Mouse (Mus musculus) testis, adult 2 months (tissue): ENCODE data around the gene Prdm16. TPM values are rescaled to one million over a fixed set of nuclear protein-coding genes. Genes with fewer than 3 reads are reported as not detected.

Experiments used
- H3K27ac ChIP-seq: fragments of 200-500 bp; 2 replicates; pipeline ENCODE4 v1.5.1; 2012; ENCODE audit warnings: low read depth, low read length; ENCODE audit not compliant: control insufficient read depth, insufficient read depth
- H3K27me3 ChIP-seq: fragments of 200-500 bp; 2 replicates; pipeline ENCODE4 v1.6.1; 2012; ENCODE audit warnings: mild to moderate bottlenecking, low read length, moderate library complexity; ENCODE audit not compliant: control insufficient read depth, insufficient read depth
- H3K36me3 ChIP-seq: fragments of 200-500 bp; 2 replicates; pipeline ENCODE4 v1.6.1; 2012; ENCODE audit warnings: mild to moderate bottlenecking, low read length; ENCODE audit not compliant: control insufficient read depth, insufficient read depth
- H3K4me1 ChIP-seq: fragments of 200-500 bp; 2 replicates; pipeline ENCODE4 v1.6.1; 2012; ENCODE audit warnings: low read length; ENCODE audit not compliant: control insufficient read depth, insufficient read depth
- H3K4me3 ChIP-seq: fragments of 200-500 bp; 2 replicates; pipeline ENCODE4 v1.5.1; 2012; ENCODE audit warnings: low read depth, mild to moderate bottlenecking, low read length, moderate library complexity, mixed read lengths; ENCODE audit not compliant: control insufficient read depth
- CTCF ChIP-seq: fragments of 200-500 bp; IDR thresholded peaks from 2 replicates; pipeline ENCODE4 v1.5.1; 2012; ENCODE audit warnings: low read depth, mild to moderate bottlenecking, inconsistent platforms, low read length, moderate library complexity; ENCODE audit not compliant: control insufficient read depth, insufficient read depth, insufficient replicate concordance
- POLR2A ChIP-seq: fragments of 200-500 bp; IDR thresholded peaks from 2 replicates; pipeline ENCODE4 v1.6.1; 2012; ENCODE audit warnings: low read depth, mild to moderate bottlenecking, inconsistent platforms, low read length, moderate library complexity; ENCODE audit not compliant: control insufficient read depth
- polyA plus RNA-seq: library from polyadenylated mRNA; depleted of rRNA; stranded (reverse); fragments of >200 nt; gene quantifications from 2 replicates; pipeline ENCODE4 v1.2.3, GENCODE M21; 2012

Gene Prdm16
- polyA plus RNA-seq, 1 experiment = 3.0 TPM

DNA sequence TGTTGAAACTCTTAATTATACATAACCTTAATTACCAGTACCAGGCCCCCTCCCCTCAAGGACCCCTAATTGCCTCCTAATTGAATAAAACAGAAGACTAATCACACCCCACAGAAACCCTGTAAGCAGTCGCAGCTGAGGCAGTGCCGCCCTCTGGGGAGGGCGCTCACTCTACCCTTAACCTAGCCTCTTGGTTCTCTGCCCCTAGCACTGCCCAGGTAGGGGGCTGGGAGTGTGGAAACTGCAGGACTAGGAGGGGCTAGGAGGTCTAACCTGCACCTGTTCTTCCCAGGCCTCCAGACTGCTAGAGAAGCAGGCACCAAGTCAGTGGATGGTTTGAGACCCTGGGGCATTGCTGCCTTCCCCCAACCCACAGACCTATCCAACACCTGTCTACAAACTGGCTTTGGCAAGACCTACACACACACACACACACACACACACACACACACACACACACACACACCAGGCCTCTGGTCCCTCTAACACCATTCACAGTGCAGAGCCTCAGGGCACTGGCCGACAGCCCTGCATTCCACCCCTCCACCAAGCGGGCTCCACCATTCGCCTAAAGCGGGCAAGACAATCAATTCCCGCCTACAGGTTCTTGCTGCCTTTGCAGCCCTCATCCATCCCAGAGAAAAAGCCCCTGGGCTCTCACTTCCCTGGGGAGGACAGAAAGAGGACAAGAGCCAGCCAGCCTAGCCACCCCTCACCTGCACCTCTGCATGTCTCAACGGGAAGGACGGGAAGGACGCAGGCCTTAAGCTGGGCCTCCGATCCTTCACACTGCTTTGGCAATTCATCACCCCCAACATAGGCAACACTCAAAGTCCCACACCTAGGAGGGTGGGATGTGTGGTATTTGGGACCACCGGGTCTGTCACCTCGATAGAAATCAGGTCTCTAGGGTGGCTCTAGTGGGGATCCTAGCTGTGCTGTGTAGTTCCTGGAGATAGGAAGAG lies 3.6 kb downstream of the Prdm16 start:
- TF ChIP-seq CTCF = no peak
- no peak for TF ChIP-seq POLR2A
- H3K27me3 ChIP-seq = peaks cover 13% of the 10 kb centered on the region
- no peak overlapping the region for H3K27ac ChIP-seq
- peaks cover 23% of the 10 kb centered on the region for H3K4me1 ChIP-seq
- H3K4me3 ChIP-seq = no peak overlapping the region
- H3K36me3 ChIP-seq = no peaks in the 10 kb centered on the region

GRCm38 (mm10) chr4:154630763-154631162 lies 5.9 kb downstream of the Prdm16 start:
- Histone ChIP-seq H3K36me3 (no peaks in the 10 kb centered on the region), H3K4me3 (no peak overlapping the region), H3K4me1 (peaks cover 12% of the 10 kb centered on the region), H3K27me3 (peaks cover 1% of the 10 kb centered on the region), H3K27ac (no peak overlapping the region)
- TF ChIP-seq POLR2A (no peak), CTCF (no peak)

GRCm38 (mm10) chr4:154627419-154628142 lies 9.1 kb downstream of the Prdm16 start:
- Histone ChIP-seq H3K27me3 (no peaks in the 10 kb centered on the region), H3K4me1 (no peaks in the 10 kb centered on the region), H3K27ac (no peak overlapping the region), H3K4me3 (no peak overlapping the region), H3K36me3 (no peaks in the 10 kb centered on the region)
- no peak for TF ChIP-seq CTCF
- TF ChIP-seq POLR2A = no peak

DNA sequence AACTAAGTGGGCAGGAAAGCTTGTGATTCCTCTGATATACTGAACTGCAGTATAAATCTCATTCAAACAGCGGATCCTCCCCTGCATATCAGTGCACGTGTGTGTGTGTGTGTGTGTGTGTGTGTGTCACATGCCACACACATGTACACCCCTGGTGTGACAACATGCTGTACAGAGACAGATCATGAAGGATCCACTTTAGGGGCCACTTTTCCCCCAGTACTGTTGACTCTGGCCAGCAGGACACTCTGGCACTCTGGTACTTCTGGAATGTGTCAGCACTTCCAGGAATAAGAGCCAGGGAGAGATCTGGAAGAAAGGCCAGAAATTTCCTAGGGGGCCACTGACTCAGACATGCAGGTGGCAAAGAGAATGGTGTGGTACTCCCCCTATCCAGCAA lies 10.4 kb downstream of the Prdm16 start:
- Histone ChIP-seq H3K27me3 (no peaks in the 10 kb centered on the region), H3K4me1 (no peaks in the 10 kb centered on the region), H3K27ac (no peak overlapping the region), H3K4me3 (no peak overlapping the region), H3K36me3 (no peaks in the 10 kb centered on the region)
- TF ChIP-seq CTCF (no peak), POLR2A (no peak)

- H3K4me3 ChIP-seq = no peak overlapping the region
- H3K4me1 ChIP-seq = no peaks in the 10 kb centered on the region
- H3K27ac ChIP-seq = no peak overlapping the region
- H3K36me3 ChIP-seq = no peaks in the 10 kb centered on the region
- no peaks in the 10 kb centered on the region for H3K27me3 ChIP-seq
- no peak for TF ChIP-seq CTCF
- TF ChIP-seq POLR2A = no peak
These were observed 11.0 kb downstream of the Prdm16 start for GRCm38 (mm10) chr4:154625710-154626109.

GRCm38 (mm10) chr4:154623241-154623640 lies 13.4 kb downstream of the Prdm16 start:
- Histone ChIP-seq H3K27ac (no peak overlapping the region), H3K36me3 (no peaks in the 10 kb centered on the region), H3K4me1 (peaks cover 8% of the 10 kb centered on the region), H3K4me3 (no peak overlapping the region), H3K27me3 (no peaks in the 10 kb centered on the region)
- TF ChIP-seq CTCF = no peak
- TF ChIP-seq POLR2A = no peak

- H3K27me3 ChIP-seq = no peaks in the 10 kb centered on the region
- H3K4me1 ChIP-seq = peaks cover 8% of the 10 kb centered on the region
- TF ChIP-seq CTCF (no peak), POLR2A (no peak)
- no peak overlapping the region for H3K4me3 ChIP-seq
- no peaks in the 10 kb centered on the region for H3K36me3 ChIP-seq
- no peak overlapping the region for H3K27ac ChIP-seq
These were observed 14.2 kb downstream of the Prdm16 start for GRCm38 (mm10) chr4:154622521-154622920.
